Mouse (Mus musculus): Measurements from ENCODE around the gene Rps6kb2.

DNA sequence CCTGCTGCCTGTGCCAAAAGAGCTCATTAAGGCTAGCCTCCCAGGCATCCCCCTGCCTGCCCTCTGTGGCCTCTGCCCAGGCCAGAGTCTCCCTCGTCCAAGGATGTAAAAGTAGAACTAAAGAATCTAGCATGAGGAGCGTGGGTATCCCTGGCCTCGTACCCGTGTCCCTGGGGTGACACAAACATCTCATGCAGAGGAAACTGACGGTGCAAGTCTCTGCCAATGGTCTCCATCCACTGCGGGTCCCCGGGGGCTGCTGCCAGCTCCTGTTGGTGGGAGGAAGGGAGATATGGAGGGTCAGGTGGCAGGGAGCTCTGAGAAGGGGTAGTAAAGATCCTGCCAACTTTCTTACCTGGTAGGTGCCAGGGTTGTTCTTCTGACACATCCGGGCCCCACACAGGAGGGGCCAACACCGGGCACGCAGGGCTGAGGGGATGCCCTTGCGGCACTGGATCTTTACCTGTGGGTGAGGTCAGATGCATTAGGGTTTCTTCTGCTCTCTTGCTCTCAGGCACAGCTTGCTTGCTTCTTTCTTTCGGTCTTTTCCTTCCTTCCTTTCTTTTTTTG is 26.0 kb upstream of the Rps6kb2 start:
- no peak for TF ChIP-seq POLR2A (IDR thresholded peaks at IDR 0.05; ENCODE audit: control insufficient read depth, low read depth, low read length)
- TF ChIP-seq CTCF (IDR thresholded peaks at IDR 0.05; ENCODE audit: control insufficient read depth, insufficient read depth, insufficient replicate concordance, low read depth, low read length), result no peak
